Mouse (Mus musculus): Measurements from ENCODE around the gene Adgrl3.

DNA sequence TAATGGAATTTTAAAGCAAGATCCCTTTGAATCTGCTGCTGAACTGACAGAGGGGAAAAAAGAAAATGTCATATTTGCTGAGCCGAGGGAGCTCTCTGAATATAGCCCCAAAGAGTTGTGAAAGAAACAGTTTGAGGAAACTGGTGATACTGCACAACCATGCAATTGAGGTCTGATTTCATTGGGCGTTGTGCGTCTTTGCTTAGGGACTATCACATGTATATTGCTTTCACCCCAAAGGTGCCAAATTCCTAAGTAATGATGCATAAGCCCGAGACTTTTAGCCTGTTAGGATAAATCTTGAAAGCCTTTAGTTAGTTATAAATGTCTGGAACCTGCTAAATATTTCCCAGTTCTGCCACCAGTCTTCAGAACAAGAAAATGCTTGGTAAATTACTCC lies 594.7 kb downstream of the Adgrl3 start:
- TF ChIP-seq CTCF (IDR thresholded peaks at IDR 0.05; ENCODE audit: low read depth, low read length) (no peak), POLR2A (IDR thresholded peaks at IDR 0.05; ENCODE audit: insufficient read depth, low read length) (no peak)
